Mouse (Mus musculus) brain, embryonic 18.5 days (tissue): ENCODE results near the gene H1f0.

Experiments
- DNase-seq: peaks from one replicate; pipeline ENCODE4 v3.0.0-alpha.2; 2012; ENCODE audit warnings: low read depth, low spot score

The H1f0 gene

DNA sequence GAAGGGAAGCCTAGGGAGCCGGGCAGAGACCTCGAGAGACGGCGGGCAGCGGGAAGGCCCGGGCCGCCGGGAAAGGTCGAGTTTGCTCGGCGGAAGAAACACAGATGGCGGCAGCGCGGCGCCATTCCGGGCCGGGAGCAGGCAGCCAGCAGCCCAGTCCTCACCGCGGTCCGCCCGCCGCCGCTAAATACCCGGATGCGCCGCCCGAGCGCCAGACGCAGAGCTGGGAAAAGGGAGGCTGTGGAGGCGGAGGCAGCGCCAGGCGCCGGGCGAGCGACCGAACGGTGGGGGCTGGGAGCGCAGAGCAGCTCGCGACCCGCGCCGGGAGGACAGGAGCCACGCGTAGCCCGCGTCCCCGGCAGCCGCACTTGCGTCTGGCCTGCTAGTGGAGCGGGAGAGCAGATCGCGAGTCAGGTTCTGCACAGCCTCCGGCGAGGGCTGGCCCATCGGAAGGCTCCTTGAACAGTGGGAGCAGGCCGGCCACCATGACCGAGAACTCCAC, at the start of gene H1f0:
H1f0 (plus strand) TSS at position 214 of the 502 bp plus-strand sequence.
- DNase-seq, result peak; percentile 58

- no peak for DNase-seq
These were observed 49.4 kb upstream of the H1f0 start for GRCm38 (mm10) chr15:78978875-78979274.

DNA sequence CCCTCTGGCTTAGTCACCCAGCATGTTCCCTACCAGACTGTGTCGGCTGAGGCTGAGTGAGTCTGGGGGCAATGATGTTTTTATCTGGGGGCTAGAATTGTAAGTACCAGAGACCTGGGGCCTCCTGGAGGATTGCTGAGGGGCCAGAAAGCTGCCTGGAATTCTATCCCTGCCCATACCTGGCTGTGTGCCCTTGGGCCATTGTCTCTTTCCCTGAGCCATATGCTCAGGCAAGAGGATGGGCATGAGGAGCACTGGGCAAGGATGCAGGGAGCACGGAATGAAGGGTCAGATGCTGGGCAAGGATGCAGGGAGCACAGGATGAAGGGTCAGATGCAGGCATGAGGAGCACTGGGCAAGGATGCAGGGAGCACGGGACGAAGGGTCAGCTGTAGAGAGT, 48.2 kb upstream of the H1f0 start:
- DNase-seq, result no peak

DNA sequence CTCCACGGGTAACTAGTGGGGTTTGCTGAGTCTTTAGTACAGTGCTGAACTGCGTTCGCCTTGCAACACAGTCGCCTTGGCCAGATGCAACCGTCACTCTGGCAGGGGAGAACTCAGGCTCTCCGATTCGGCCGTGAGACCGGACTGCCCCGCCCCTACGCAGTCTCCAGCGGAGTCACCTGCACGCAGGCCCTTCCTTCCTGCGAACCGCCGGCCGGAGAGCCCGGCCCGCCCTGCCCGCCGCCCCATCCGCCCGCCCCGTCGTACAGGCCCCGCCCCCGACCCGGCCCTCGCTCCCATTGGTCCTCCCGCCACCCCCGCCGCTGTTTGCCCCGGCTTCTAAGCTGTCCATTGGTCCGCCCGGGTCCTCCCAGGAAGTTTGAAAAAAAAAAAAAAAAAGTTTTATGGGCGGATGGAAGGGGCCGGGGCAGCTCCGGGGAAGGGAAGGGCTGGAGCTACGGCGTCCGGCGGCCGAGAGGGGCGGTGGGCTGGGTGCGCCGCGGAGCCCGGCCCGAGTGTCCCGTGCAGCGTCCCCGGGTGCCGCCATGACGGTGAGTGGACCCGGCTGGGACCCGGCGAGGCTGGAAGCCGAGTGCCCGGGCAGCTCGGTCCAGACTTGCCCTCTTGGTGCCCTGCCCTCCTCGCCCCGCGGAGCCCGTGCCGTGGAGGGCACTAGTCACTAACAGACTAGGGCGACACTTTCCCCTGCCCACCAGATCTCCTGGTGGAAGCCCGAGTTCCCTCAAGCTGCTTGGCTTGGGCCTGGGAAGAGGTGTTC, 45.4 kb upstream of the H1f0 start:
- peak; percentile 24 for DNase-seq

DNA sequence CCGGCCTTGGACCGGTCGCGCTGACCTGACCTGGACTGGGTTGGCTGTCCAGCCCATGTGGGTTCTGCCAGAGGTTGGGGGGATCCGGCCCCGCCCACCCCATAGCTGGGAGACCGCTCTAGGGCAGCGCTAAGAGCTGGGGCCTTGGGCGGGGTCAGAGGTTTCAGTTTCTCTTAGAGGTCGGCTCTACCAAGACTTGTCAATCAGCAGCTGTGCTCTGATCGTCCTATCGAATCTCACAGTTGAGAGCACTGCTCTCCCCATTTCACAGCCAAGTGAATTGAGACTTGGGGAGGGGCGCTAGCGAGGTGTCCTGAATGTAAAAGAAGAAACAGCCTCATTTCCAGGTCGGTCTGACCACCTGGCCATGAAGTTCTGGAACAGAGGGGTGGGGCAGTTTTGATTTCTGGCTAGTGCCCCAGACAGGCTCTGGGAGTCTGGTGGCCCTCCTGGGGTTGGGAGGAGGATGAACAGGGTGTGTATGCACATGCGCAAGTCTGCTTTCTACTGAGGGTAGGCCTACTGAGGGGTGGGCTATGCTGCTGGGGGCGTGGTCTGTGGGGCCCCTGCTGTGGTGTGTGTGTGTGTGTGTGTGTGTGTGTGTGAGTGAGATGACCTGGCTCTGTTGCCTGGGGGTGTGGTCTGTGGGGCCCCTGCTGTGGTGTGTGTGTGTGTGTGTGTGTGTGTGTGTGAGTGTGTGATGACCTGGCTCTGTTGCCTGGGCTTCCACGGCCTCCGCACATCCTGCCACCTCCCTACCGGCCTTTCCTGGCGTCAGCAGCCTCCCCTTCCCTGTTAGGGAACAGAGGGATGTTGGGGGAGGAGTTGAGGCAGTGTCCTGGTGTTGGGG, 44.6 kb upstream of the H1f0 start:
- no peak for DNase-seq

DNA sequence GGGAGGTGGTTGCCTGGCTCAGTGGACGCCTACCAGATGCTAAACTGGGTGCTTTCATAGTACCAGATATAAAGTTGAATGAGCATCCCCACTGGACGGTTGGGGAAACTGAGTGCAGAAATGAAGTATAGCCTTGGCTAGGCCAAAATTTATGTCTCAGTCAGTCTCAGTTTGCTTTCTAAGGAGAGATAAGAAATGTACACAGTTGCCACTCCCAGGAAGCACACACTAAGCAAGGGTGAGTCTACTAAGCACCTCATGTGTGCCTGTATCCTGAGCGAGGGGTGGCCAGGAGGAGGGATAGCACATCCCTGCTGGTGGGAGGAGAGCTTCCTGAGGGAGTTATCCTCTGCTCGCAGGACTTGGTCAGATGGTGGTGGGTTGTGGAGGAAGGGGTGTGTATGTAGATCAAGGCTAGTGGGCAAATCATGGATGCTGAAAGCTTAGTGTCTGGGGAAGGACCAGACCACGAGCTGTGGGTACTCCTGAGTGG, 43.9 kb upstream of the H1f0 start:
- DNase-seq, result no peak

DNA sequence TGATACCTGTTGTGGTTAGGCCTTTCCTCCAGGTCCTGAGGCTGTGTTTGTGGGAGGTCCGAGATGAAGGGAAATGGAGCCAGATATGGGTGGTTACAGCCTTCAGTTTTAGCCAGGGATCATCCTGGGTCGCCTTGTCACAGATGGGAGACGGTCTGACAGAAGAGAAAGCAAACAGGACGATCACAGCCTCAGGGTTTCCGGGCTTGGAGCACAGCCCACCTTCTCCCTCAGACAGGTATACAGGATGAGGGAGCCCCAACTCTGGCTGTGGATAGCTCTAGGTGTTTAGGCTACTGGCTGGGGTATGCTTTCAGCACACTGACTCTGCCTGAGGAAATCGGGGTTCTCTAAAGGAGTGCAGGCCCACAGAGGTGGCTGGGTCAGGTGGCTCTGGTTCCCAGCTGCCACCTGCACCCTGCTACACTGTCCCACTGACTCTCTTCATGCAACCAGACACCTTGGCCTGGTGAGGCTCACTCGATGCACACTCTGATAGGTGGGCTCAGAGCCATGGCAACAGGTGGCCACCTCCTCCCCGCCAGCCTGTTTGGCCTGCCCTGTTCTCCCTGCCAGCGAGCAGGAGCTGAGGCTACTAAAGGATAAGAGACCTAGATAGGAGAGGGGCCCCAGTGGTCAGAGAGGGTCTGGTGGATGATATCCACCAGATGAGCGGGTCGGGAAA, 41.6 kb upstream of the H1f0 start:
- no peak for DNase-seq

GRCm38 (mm10) chr15:78988499-78988971, 39.7 kb upstream of the H1f0 start:
- peak; percentile 64 for DNase-seq

- DNase-seq, result no peak
These were observed 38.8 kb upstream of the H1f0 start for GRCm38 (mm10) chr15:78989152-78990092.

DNA sequence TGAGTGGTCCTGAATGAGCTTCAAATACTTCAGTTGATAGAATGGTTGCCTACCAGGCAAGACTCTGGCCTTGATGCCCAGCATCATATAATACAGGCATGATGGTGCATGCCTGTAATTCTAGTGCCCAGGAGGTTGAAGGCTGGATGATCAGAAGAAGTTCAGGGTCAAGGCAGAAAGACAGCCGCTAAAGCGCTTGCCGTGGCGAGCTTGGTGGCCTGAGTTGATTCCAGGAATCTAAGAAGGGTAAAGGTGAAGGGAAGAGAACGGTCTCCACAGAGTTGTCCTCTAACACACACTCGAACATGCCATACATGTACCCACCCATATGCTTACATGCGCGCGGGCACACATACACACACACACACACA, 38.2 kb upstream of the H1f0 start:
- DNase-seq, result no peak

- no peak for DNase-seq
These were observed 37.2 kb upstream of the H1f0 start for GRCm38 (mm10) chr15:78990970-78991525.

GRCm38 (mm10) chr15:78992235-78992634, 36.0 kb upstream of the H1f0 start:
- no peak for DNase-seq

DNA sequence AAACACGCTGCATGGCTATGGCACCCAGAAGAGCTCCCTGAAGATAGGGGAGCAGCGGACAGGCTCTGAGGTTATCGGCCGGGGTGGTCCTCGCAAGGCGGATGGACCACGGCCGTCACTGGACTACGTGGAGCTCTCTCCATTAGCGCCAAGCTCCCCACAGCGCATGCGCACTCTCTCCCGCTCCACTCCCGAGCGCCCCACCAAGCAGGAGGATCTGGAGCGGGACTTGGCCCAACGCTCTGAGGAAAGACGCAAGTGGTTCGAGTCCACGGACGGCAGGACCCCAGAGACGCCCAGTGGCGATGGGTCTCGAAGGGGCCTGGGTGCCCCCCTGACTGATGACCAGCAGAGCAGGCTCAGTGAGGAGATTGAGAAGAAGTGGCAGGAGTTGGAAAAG, 35.3 kb upstream of the H1f0 start:
- no peak for DNase-seq

- no peak for DNase-seq
These were observed 32.3 kb upstream of the H1f0 start for GRCm38 (mm10) chr15:78995916-78996315.

GRCm38 (mm10) chr15:78996663-78997062, 31.6 kb upstream of the H1f0 start:
- no peak for DNase-seq

GRCm38 (mm10) chr15:78998348-78998747, 29.9 kb upstream of the H1f0 start:
- DNase-seq, result no peak

DNA sequence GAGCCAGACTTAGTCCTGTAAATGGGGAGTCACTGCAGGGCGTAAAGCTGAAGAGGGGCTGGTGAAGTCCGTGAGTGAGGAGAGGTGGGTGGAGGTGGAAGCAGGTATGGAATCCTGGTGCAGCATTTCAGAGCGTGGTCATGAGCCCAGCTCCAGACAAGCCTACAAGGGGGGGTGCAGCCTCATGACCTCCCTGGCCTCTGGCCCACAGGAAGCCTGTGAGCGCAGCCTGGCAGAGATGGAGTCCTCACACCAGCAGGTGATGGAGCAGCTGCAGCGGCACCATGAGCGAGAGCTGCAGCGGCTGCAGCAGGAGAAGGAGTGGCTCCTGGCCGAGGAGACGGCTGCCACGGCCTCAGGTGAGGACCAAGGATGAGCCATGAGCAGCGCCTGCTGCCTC, 28.7 kb upstream of the H1f0 start:
- no peak for DNase-seq

DNA sequence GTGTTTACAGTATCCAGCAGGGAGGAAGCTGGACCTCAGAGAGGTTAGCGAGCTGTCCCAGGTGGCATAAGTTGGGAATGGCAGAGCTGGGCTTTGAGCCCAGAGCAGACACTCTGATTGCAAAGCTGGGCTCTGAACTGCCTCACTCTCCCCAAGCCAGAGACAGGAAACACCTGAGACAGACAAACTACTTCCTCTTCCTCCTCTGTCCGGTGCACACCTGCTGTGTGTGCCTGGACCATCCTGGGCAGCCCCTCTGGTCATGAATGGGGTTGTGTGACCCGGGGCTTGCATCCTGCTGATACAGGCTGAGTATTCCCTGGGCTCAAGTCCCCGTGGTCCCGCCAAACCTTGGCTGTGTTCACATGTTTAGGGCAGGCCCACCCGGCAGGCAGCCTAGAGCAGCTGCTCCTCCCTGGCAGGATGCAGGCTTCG, 27.9 kb upstream of the H1f0 start:
- no peak for DNase-seq

GRCm38 (mm10) chr15:79001559-79001958, 26.7 kb upstream of the H1f0 start:
- DNase-seq, result no peak

DNA sequence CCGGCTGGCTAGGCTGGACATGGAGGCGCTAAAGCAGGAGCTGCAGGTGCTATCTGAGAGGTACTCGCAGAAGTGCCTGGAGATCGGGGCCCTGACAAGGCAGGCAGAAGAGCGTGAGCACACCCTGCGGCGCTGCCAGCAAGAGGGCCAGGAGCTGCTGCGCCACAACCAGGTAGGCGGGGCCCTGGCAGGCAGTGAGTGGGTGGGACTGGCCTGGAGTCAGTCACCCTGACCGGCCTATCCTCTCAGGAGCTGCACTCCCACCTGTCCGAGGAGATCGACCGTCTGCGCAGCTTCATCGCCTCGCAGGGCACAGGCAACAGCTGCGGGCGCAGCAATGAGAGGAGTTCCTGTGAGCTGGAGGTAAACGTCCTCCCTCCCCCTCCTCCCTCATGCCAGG, 26.2 kb upstream of the H1f0 start:
- DNase-seq, result no peak
